Mouse (Mus musculus) forebrain, embryonic 14.5 days (tissue): ENCODE results near the gene Gm20425. TPM values are rescaled to one million over a fixed set of nuclear protein-coding genes. Genes with fewer than 3 reads are reported as not detected.

Experiments used
- ATAC-seq: fragments of 200-750 bp; cut with Nextera tagmentation; 2 replicates; pipeline ENCODE4 v1.8.0; 2017; ENCODE audit warnings: mild to moderate bottlenecking, moderate library complexity
- DNase-seq: peaks from one replicate; pipeline ENCODE4 v3.0.0-alpha.2; 2015; ENCODE audit warnings: low spot score
- H3K27ac ChIP-seq: fragments of 300-500 bp; sonication (generic); 2 replicates; pipeline ENCODE4 v1.5.1; 2014; ENCODE audit warnings: low read depth, mild to moderate bottlenecking, control low read depth, low read length, moderate library complexity
- H3K27me3 ChIP-seq: fragments of 300-500 bp; sonication (generic); replicated peaks from 2 replicates; pipeline ENCODE4 v1.6.1; 2014; ENCODE audit warnings: low read length, control low read depth, mixed read lengths; ENCODE audit not compliant: control insufficient read depth, insufficient read depth
- H3K36me3 ChIP-seq: fragments of 300-500 bp; sonication (generic); 2 replicates; pipeline ENCODE4 v1.6.1; 2014; ENCODE audit warnings: low read length, control low read depth; ENCODE audit not compliant: control insufficient read depth, insufficient read depth
- H3K4me1 ChIP-seq: fragments of 300-500 bp; sonication (generic); 2 replicates; pipeline ENCODE4 v1.6.1; 2014; ENCODE audit warnings: antibody characterized with exemption, low read length, control low read depth; ENCODE audit not compliant: control insufficient read depth, insufficient read depth
- H3K4me2 ChIP-seq: fragments of 300-500 bp; sonication (generic); 2 replicates; pipeline ENCODE4 v1.6.1; 2014; ENCODE audit warnings: mild to moderate bottlenecking, control low read depth, low read length
- H3K4me3 ChIP-seq: fragments of 300-500 bp; sonication (generic); 2 replicates; pipeline ENCODE4 v1.5.1; 2014; ENCODE audit warnings: low read depth, low read length, control low read depth
- H3K9ac ChIP-seq: fragments of 300-500 bp; sonication (generic); 2 replicates; pipeline ENCODE4 v1.6.1; 2014; ENCODE audit warnings: mild to moderate bottlenecking, low read length, control low read depth, moderate library complexity
- H3K9me3 ChIP-seq: fragments of 300-500 bp; sonication (generic); replicated peaks from 2 replicates; pipeline ENCODE4 v1.6.1; 2016; ENCODE audit warnings: low read length, control low read depth, mixed read lengths; ENCODE audit not compliant: control insufficient read depth
- WGBS: fragments of 180-500 bp; shearing (Covaris S2); extraction: QIAGEN DNeasy Blood & Tissue Kit; methylation state at CpG from one replicate; pipeline ENCODE4 v1.1.7; 2014; 5-methylcytosine and 5-hydroxymethylcytosine counted together
- polyA plus RNA-seq: library from polyadenylated mRNA; unstranded; fragments of >200 nt; fragmentation: Nextera tagmentation; extraction: Ambion mirVana; gene quantifications from 2 replicates; pipeline ENCODE4 v1.2.1, GENCODE M21; 2014

The Gm20425 gene
- polyA plus RNA-seq, 1 experiment from 2014 or later: 2.7 TPM

DNA sequence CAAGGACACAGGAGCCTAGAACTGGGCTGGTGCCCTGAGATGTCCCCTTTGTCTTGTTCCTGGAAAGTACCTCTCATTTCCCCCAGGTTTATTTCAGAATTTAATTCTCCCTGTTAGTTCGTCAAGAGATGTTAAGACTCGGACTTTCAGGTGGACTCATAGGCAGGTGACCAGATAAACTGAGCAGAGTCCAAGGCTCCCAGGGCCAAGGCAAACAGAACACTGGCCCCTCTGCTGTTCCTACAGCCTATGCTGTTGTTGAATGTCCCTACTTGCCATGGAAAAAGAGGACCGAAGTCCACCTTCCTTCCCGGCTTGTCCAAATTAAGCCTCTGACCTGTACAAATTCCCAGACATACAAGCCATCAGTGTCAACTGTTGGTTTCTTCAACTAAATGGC lies 13.5 kb upstream of the Gm20425 start:
- WGBS: 96% methylated on average over 4 of the region's 4 CpGs
- no peak overlapping the region for H3K4me2 ChIP-seq
- DNase-seq: no peak
- no peak overlapping the region for H3K9ac ChIP-seq
- ATAC-seq: no peak
- H3K4me3 ChIP-seq: no peak overlapping the region
- no peaks in the 10 kb centered on the region for H3K27me3 ChIP-seq
- no peaks in the 10 kb centered on the region for H3K9me3 ChIP-seq
- H3K4me1 ChIP-seq: no peaks in the 10 kb centered on the region
- no peaks in the 10 kb centered on the region for H3K36me3 ChIP-seq
- no peak overlapping the region for H3K27ac ChIP-seq

DNA sequence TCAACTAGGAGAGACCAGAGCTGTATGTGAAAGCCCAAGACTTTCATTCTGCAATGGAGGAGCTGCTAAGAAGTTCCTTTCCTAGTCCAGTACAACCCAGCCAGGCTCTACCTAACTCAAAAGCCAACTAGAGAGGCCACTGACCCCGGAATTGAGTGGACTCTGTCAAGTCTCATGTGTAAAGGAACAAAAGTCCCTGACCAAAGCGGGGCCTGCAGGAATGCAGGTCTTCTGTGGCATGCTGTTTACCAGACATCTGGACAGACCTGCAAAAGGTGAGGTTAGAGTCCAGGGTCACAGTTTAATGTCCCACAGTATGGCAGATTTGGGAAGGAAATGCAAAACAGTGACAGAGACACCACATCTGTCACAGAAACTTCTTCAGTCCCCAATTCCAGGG lies 11.1 kb upstream of the Gm20425 start:
- H3K27me3 ChIP-seq: no peaks in the 10 kb centered on the region
- 89% methylated on average over 2 of the region's 2 CpGs for WGBS
- H3K9ac ChIP-seq: no peak overlapping the region
- no peak overlapping the region for H3K4me2 ChIP-seq
- no peaks in the 10 kb centered on the region for H3K9me3 ChIP-seq
- no peak overlapping the region for H3K4me3 ChIP-seq
- DNase-seq (no peak), ATAC-seq (no peak)
- no peak overlapping the region for H3K27ac ChIP-seq
- H3K4me1 ChIP-seq: no peaks in the 10 kb centered on the region
- H3K36me3 ChIP-seq: no peaks in the 10 kb centered on the region

DNA sequence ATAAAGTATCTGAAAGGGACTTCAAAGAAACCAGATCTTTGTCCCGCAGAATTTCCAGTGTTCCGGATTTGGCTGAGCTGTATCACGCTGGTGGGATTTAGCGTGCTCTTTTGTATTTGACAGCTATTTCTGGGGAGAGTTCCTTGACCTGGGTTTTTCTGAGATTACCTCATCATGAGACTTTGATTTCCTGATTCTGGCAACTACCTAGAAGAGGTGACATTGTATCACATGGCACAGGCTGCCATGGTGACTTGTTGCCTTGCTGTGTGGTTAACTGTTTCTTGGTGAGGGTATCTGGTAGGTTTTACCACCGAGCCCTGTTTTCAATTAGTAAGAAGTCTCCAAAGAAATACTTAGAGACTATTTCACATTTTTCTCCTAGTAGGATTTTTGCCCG lies 9.4 kb upstream of the Gm20425 start:
- Histone ChIP-seq H3K27ac (no peak overlapping the region), H3K4me2 (no peak overlapping the region), H3K9me3 (no peaks in the 10 kb centered on the region), H3K9ac (no peak overlapping the region), H3K4me3 (no peak overlapping the region), H3K36me3 (no peaks in the 10 kb centered on the region), H3K4me1 (no peaks in the 10 kb centered on the region), H3K27me3 (no peaks in the 10 kb centered on the region)
- DNase-seq: no peak
- WGBS: 91% methylated on average over 6 of the region's 6 CpGs
- no peak for ATAC-seq

DNA sequence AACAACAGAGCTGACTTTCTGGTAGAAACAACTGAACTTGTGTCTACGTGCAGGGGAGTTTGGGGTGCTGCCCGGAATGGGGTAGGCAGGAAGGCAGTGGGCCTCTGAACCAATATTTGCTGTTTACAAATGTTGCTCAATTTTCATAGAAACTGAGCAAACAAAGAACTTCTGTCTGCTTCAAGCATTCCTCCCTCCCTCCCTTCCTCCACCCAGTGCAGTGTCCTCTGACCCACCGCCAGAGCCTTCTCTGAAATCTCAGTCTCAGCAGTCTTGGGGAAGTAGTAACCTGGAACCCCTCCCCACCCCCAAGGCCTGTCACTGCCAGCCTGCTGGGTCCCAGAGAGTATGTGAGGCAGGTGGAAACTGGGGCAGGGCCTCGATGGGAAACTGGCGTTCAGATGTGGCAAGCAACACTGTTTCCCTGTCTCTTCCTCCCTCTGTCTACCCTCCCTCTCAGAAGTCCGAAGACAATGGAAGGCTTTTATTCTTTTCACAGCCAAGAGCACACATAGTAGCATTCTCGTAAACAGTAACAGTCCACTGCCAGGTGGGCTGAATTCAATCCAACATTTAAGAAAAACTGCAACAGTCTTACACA lies 4.6 kb upstream of the Gm20425 start:
- Histone ChIP-seq H3K4me1 (peaks cover 6% of the 10 kb centered on the region; the same call in 1 of the 2 replicates), H3K27me3 (no peaks in the 10 kb centered on the region), H3K9me3 (no peaks in the 10 kb centered on the region), H3K4me2 (no peak overlapping the region), H3K27ac (no peak overlapping the region), H3K36me3 (no peaks in the 10 kb centered on the region), H3K9ac (no peak overlapping the region), H3K4me3 (no peak overlapping the region)
- no peak for ATAC-seq
- WGBS: 59% methylated on average over 7 of the region's 7 CpGs
- DNase-seq: no peak

DNA sequence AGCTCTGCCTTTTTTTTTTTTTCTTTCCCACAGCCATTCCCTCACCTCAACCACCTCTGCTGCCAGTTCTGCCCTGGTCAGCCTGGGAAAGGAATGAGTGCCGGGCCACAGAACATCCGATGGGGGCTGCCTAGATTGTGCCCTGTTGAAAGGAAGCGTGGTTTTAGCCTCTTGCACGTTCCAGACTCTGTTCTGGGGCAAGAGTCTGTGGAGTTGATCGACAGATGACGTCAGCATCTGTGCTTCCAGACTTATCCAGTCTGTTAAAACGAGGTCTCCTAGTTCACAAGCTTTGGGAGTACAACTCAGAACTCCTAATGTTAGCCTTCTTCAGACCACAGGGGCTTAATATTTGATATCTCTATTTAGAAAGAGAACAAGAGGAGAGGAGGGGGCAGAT lies 4.0 kb upstream of the Gm20425 start:
- no peak for ATAC-seq

DNA sequence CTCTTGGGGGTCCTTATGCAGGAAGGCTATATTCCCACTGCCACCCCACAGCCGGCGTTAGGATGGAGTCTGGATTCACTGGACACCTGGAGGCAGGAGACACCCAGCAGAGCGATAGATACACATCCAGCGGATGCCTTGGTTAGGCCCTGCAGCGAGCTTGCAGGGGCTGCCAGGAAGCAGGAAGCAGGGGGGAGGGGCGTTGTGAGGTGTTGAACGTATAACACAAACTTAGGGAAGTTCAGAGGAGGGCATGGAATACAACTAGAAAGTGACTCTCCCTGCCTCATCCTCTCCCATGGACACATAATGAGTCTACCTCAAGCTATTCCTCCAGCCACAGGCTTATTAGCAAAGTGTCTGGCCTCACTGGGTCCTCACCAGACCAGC lies 2.9 kb upstream of the Gm20425 start:
- no peaks in the 10 kb centered on the region for H3K9me3 ChIP-seq
- WGBS: 79% methylated on average over 7 of the region's 7 CpGs
- H3K36me3 ChIP-seq: no peaks in the 10 kb centered on the region
- DNase-seq: no peak
- H3K4me1 ChIP-seq: peaks cover 6% of the 10 kb centered on the region; the same call in 1 of the 2 replicates
- H3K4me3 ChIP-seq: no peak overlapping the region
- no peak for ATAC-seq
- H3K27me3 ChIP-seq: no peaks in the 10 kb centered on the region
- H3K27ac ChIP-seq: no peak overlapping the region
- no peak overlapping the region for H3K4me2 ChIP-seq
- H3K9ac ChIP-seq: no peak overlapping the region

More for the DNA sequence above, 4.0 kb upstream of the Gm20425 start:
- no peaks in the 10 kb centered on the region for H3K36me3 ChIP-seq
- H3K27me3 ChIP-seq: no peaks in the 10 kb centered on the region
- H3K9me3 ChIP-seq: no peaks in the 10 kb centered on the region
- no peak for DNase-seq
- H3K9ac ChIP-seq: no peak overlapping the region
- H3K4me2 ChIP-seq: no peak overlapping the region
- WGBS: 79% methylated on average over 7 of the region's 7 CpGs
- no peak overlapping the region for H3K4me3 ChIP-seq
- no peak overlapping the region for H3K27ac ChIP-seq
- H3K4me1 ChIP-seq: peaks cover 6% of the 10 kb centered on the region; the same call in 1 of the 2 replicates

DNA sequence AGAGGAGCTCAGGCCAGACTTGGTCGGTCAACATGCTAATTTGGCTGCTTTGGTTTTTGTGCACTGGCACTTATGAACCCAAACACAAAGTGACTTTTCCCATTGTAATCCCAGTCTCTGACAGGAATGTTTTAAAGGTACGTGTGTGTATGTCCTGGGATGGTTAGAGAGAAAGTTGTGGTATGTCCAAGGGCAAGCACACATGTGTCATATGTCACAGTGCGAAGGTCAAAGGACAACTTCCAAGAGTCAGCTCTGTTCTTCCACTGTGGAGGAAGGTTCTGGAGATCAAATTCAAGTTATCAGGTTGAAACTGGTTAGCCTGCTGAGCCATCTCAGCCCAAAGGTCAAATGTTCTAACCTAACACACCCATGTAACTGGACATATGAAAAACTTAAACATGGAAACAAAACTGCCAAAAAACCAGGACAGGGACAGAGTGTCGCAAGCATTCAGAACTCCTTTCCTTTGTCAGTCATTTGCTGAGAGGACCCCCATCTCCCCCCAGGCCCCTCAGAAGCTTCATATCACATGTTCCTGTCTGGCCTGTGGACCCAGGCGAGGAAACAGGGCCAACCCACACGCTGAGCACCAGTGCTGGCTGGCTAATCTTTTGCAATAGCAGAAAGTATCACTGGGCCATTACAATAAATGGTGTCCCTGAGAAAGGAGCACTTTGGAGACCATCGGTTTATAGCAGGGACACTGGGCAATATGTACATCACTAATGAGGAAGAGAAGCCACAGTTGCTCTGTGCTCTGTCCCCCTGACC lies 2.3 kb upstream of the Gm20425 start:
- H3K9me3 ChIP-seq: no peaks in the 10 kb centered on the region
- peaks cover 6% of the 10 kb centered on the region; the same call in 1 of the 2 replicates for H3K4me1 ChIP-seq
- H3K4me3 ChIP-seq: no peak overlapping the region
- no peak overlapping the region for H3K9ac ChIP-seq
- no peak overlapping the region for H3K27ac ChIP-seq
- 86% methylated on average over 7 of the region's 7 CpGs for WGBS
- H3K36me3 ChIP-seq: no peaks in the 10 kb centered on the region
- H3K27me3 ChIP-seq: no peaks in the 10 kb centered on the region
- no peak for DNase-seq
- ATAC-seq: no peak
- no peak overlapping the region for H3K4me2 ChIP-seq

DNA sequence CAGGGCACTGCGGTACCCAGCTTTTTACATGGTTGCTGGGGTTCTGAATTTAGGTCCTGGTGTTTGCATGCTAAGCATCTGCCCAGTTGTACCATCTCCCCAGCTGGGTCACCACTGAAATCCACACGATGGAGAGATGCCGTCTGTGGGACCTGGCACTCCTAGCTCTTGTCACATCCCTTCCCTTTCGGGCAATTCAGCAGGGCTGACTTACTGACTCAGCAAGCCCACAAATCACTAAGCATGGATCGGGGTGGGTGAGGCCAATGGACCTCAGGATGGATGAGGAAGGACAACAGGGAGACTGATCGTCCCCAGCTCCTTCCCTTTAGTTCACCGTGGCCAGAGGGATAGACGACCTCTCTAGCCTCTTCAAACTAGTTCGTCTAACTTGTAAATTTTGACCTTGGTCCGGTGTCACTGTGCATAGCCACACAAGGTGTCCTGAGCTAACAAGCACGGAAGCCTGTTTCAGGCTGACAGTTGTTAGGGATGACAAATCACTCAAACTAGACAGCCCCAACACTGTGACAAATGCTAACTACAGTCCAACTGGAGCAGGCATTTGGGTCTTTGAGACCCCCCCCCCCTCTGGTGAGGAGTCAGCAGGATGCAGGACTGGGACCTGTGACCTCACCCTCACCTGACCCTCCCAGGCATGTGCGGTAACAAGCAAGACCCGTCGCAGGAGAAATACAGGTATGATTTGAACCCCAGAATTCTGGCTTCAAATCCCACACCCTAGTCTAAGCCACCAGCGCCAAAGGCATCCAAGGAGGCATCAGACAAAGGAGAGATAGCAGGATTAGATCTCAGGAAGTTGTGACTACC lies 855 bp downstream of the Gm20425 start:
- H3K4me2 ChIP-seq: no peak overlapping the region
- no peak overlapping the region for H3K27ac ChIP-seq
- WGBS: 87% methylated on average over 15 of the region's 15 CpGs
- H3K27me3 ChIP-seq: no peaks in the 10 kb centered on the region
- peaks cover 6% of the 10 kb centered on the region; the same call in 1 of the 2 replicates for H3K4me1 ChIP-seq
- DNase-seq: no peak
- H3K4me3 ChIP-seq: no peak overlapping the region
- no peaks in the 10 kb centered on the region for H3K9me3 ChIP-seq
- H3K9ac ChIP-seq: no peak overlapping the region
- ATAC-seq: no peak
- no peaks in the 10 kb centered on the region for H3K36me3 ChIP-seq
